Mouse (Mus musculus) heart, adult 2 months (tissue): ENCODE results near the gene Trpv3.

Experiments used
- CTCF ChIP-seq: fragments of 200-600 bp; IDR thresholded peaks from 2 replicates; pipeline ENCODE4 v1.8.1; 2022; ENCODE audit warnings: antibody characterized with exemption, mild to moderate bottlenecking, moderate library complexity
- EP300 ChIP-seq: fragments of 200-500 bp; IDR thresholded peaks from 2 replicates; pipeline ENCODE4 v1.6.1; 2011; ENCODE audit warnings: low read depth, low read length, control low read depth; ENCODE audit not compliant: insufficient read depth
- POLR2A ChIP-seq: fragments of 200-500 bp; IDR thresholded peaks from 2 replicates; pipeline ENCODE4 v1.6.1; 2011; ENCODE audit warnings: mild to moderate bottlenecking, low read depth, low read length, control low read depth; ENCODE audit not compliant: insufficient read depth

GRCm38 (mm10) chr11:73267267-73267666 lies at the start of gene Trpv3:
- TF ChIP-seq POLR2A (no peak), CTCF (no peak), EP300 (no peak)
